Mouse (Mus musculus) spleen, adult 2 months (tissue): ENCODE data around the gene Ntf3. TPM values are rescaled to one million over a fixed set of nuclear protein-coding genes. Genes with fewer than 3 reads are reported as not detected.

Experiments used
- DNase-seq, 2 experiments: peaks; one replicate each; pipeline versions ENCODE4 v3.0.0 to v3.0.0-alpha.2; 2012 to 2021; ENCODE audit warnings: low spot score in 2 of 2, low read depth in 1 of 2
- H3K27ac ChIP-seq: fragments of 200-500 bp; 2 replicates; pipeline ENCODE4 v1.5.1; 2012; ENCODE audit warnings: low read length, inconsistent platforms; ENCODE audit not compliant: insufficient read depth
- H3K27me3 ChIP-seq: fragments of 200-500 bp; 2 replicates; pipeline ENCODE4 v1.6.1; 2012; ENCODE audit warnings: mild to moderate bottlenecking, moderate library complexity, low read length, inconsistent platforms; ENCODE audit not compliant: control insufficient read depth, insufficient read depth
- H3K36me3 ChIP-seq: fragments of 200-500 bp; 2 replicates; pipeline ENCODE4 v1.6.1; 2012; ENCODE audit warnings: mild to moderate bottlenecking, low read length, inconsistent platforms; ENCODE audit not compliant: control insufficient read depth, insufficient read depth
- H3K4me1 ChIP-seq: fragments of 200-500 bp; 2 replicates; pipeline ENCODE4 v1.6.1; 2011; ENCODE audit warnings: inconsistent platforms; ENCODE audit not compliant: control insufficient read depth, insufficient read depth, insufficient read length
- H3K4me3 ChIP-seq: fragments of 200-500 bp; 2 replicates; pipeline ENCODE4 v1.5.1; 2011; ENCODE audit warnings: mild to moderate bottlenecking, inconsistent platforms; ENCODE audit not compliant: insufficient read depth, insufficient read length; ENCODE audit errors: extremely low read depth
- CTCF ChIP-seq: fragments of 200-500 bp; IDR thresholded peaks from 2 replicates; pipeline ENCODE4 v1.5.1; 2011; ENCODE audit warnings: mild to moderate bottlenecking, inconsistent platforms; ENCODE audit not compliant: insufficient read depth, insufficient read length, insufficient replicate concordance; ENCODE audit errors: extremely low read depth
- POLR2A ChIP-seq: fragments of 200-500 bp; IDR thresholded peaks from 2 replicates; pipeline ENCODE4 v1.6.1; 2011; ENCODE audit warnings: low read depth, low read length, inconsistent platforms
- WGBS: fragments of 180-500 bp; shearing (Covaris S2); methylation state at CpG from one replicate; pipeline ENCODE4 v1.1.7; 2018; 5-methylcytosine and 5-hydroxymethylcytosine counted together
- polyA plus RNA-seq: library from polyadenylated mRNA; depleted of rRNA; stranded (reverse); fragments of >200 nt; gene quantifications from 2 replicates; pipeline ENCODE4 v1.2.3, GENCODE M21; 2012

Ntf3 gene
- polyA plus RNA-seq, 1 experiment: 1.3 TPM

GRCm38 (mm10) chr6:126165591-126166155 is 1.0 kb downstream of the Ntf3 start:
- TF ChIP-seq CTCF: no peak
- TF ChIP-seq POLR2A: no peak
- WGBS: 12% methylated on average over 17 of the region's 17 CpGs
- H3K36me3 ChIP-seq: no peaks in the 10 kb centered on the region
- no peak overlapping the region for H3K4me3 ChIP-seq
- H3K4me1 ChIP-seq: no peaks in the 10 kb centered on the region
- no peak overlapping the region; the same call in 1 of the 2 replicates for H3K27ac ChIP-seq
- DNase-seq: no peak
- H3K27me3 ChIP-seq: 0 out of 2 replicates have a peak, but pooled peaks cover 3% of the 10 kb centered on the region

GRCm38 (mm10) chr6:126164781-126165180 is 1.9 kb downstream of the Ntf3 start:
- Histone ChIP-seq H3K36me3 (no peaks in the 10 kb centered on the region), H3K27me3 (0 out of 2 replicates have a peak, but pooled peaks cover 3% of the 10 kb centered on the region), H3K4me1 (no peaks in the 10 kb centered on the region), H3K4me3 (no peak overlapping the region; the same call in 1 of the 2 replicates), H3K27ac (no peak overlapping the region)
- WGBS: 3% methylated on average over 27 of the region's 27 CpGs
- TF ChIP-seq POLR2A (no peak), CTCF (no peak)
- no peak for DNase-seq

- 0 out of 2 replicates have a peak, but pooled peaks cover 3% of the 10 kb centered on the region for H3K27me3 ChIP-seq
Observed at GRCm38 (mm10) chr6:126163861-126164755, 2.6 kb downstream of the Ntf3 start.

GRCm38 (mm10) chr6:126163181-126163621 is 3.5 kb downstream of the Ntf3 start:
- no peak for DNase-seq
- Histone ChIP-seq H3K4me3 (no peak overlapping the region; the same call in 1 of the 2 replicates), H3K27me3 (0 out of 2 replicates have a peak, but pooled peaks cover 3% of the 10 kb centered on the region), H3K4me1 (no peaks in the 10 kb centered on the region), H3K27ac (peak overlapping the region; percentile 16; the same call in 1 of the 2 replicates), H3K36me3 (no peaks in the 10 kb centered on the region)
- no peak for TF ChIP-seq POLR2A
- no peak for TF ChIP-seq CTCF
- 4% methylated on average over 25 of the region's 25 CpGs for WGBS

More at GRCm38 (mm10) chr6:126163861-126164755, 2.6 kb downstream of the Ntf3 start:
- H3K36me3 ChIP-seq: no peaks in the 10 kb centered on the region
- DNase-seq: no peak
- WGBS: 9% methylated on average over 41 of the region's 41 CpGs
- H3K4me1 ChIP-seq: no peaks in the 10 kb centered on the region
- H3K4me3 ChIP-seq: peak overlapping the region; percentile 15; the same call in 1 of the 2 replicates
- peak overlapping the region; percentile 16; the same call in 1 of the 2 replicates for H3K27ac ChIP-seq
- no peak for TF ChIP-seq CTCF
- TF ChIP-seq POLR2A: no peak

GRCm38 (mm10) chr6:126162351-126162758 is 4.4 kb downstream of the Ntf3 start:
- 14% methylated on average over 10 of the region's 10 CpGs for WGBS
- H3K4me3 ChIP-seq: no peak overlapping the region; the same call in 1 of the 2 replicates
- peak overlapping the region; percentile 28; the same call in 1 of the 2 replicates for H3K27ac ChIP-seq

GRCm38 (mm10) chr6:126161571-126162340 is 5.0 kb downstream of the Ntf3 start:
- WGBS: 47% methylated on average over 8 of the region's 8 CpGs
- H3K4me1 ChIP-seq: no peaks in the 10 kb centered on the region
- H3K27me3 ChIP-seq: 0 out of 2 replicates have a peak, but pooled peaks cover 3% of the 10 kb centered on the region
- H3K27ac ChIP-seq: peak overlapping the region; percentile 28; the same call in 1 of the 2 replicates
- TF ChIP-seq CTCF (no peak), POLR2A (no peak)
- no peak overlapping the region for H3K4me3 ChIP-seq
- no peaks in the 10 kb centered on the region for H3K36me3 ChIP-seq
- no peak for DNase-seq

More at GRCm38 (mm10) chr6:126162351-126162758, 4.4 kb downstream of the Ntf3 start:
- TF ChIP-seq POLR2A (no peak), CTCF (no peak)
- no peak for DNase-seq
- H3K36me3 ChIP-seq: no peaks in the 10 kb centered on the region
- H3K4me1 ChIP-seq: no peaks in the 10 kb centered on the region
- 0 out of 2 replicates have a peak, but pooled peaks cover 3% of the 10 kb centered on the region for H3K27me3 ChIP-seq
